Mouse (Mus musculus) adrenal gland, postnatal 25 days (tissue): Measurements from ENCODE around the gene Ptar1. TPM values are rescaled to one million over a fixed set of nuclear protein-coding genes. Genes with fewer than 3 reads are reported as not detected.

Experiments used
- DNase-seq: peaks from one replicate; pipeline ENCODE4 v3.0.0; 2021; ENCODE audit warnings: mixed read lengths
- total RNA-seq: library from RNA; stranded (reverse); gene quantifications from 2 replicates; pipeline ENCODE4 v1.2.3, GENCODE M21; 2021

The Ptar1 gene
- total RNA-seq, 1 experiment from 2014 or later = 29.8 TPM

GRCm38 (mm10) chr19:23758554-23759321 is 71.5 kb downstream of the Ptar1 start, which contains the start of gene Apba1:
TSS of gene Apba1 (plus strand) at chr19:23758887.
- DNase-seq = peak; percentile 71

GRCm38 (mm10) chr19:23759322-23759945 is 72.2 kb downstream of the Ptar1 start:
- DNase-seq = no peak

- no peak for DNase-seq
These were observed 76.1 kb downstream of the Ptar1 start for GRCm38 (mm10) chr19:23763371-23763770.

- no peak for DNase-seq
These were observed 76.8 kb downstream of the Ptar1 start for GRCm38 (mm10) chr19:23764051-23764450.

- no peak for DNase-seq
These were observed 81.6 kb downstream of the Ptar1 start for GRCm38 (mm10) chr19:23768864-23769263.

GRCm38 (mm10) chr19:23770494-23771423 is 83.5 kb downstream of the Ptar1 start:
- DNase-seq = no peak

GRCm38 (mm10) chr19:23771971-23772370 is 84.7 kb downstream of the Ptar1 start:
- DNase-seq = no peak

GRCm38 (mm10) chr19:23775356-23775755 is 88.1 kb downstream of the Ptar1 start:
- no peak for DNase-seq

- DNase-seq = no peak
These were observed 91.9 kb downstream of the Ptar1 start for GRCm38 (mm10) chr19:23779130-23779529.

GRCm38 (mm10) chr19:23780105-23780504 is 92.9 kb downstream of the Ptar1 start:
- DNase-seq = no peak

Other genes starting within 250 kb of the Ptar1 start
- gene Mamdc2, start 239.0 kb upstream of the Ptar1 start, total RNA-seq = 0.81 and 1.3 TPM in 2 replicates
- 0.49 TPM in 1 of 2 replicates, not detected in the other for gene 1700028P14Rik, start 34.6 kb upstream of the Ptar1 start, total RNA-seq
- 3.4 and 3.6 TPM in 2 replicates for gene Apba1, start 71.5 kb downstream of the Ptar1 start, total RNA-seq